Mouse (Mus musculus) liver, embryonic 14.5 days (tissue): Measurements from ENCODE around the gene Fhod1.

Experiments used
- CTCF ChIP-seq: IDR thresholded peaks from 2 replicates; pipeline ENCODE4 v1.5.1; 2016; ENCODE audit warnings: antibody characterized with exemption, low read depth, control low read depth
- EP300 ChIP-seq: IDR thresholded peaks from 2 replicates; pipeline ENCODE4 v1.6.1; 2016; ENCODE audit warnings: antibody characterized with exemption, low read depth

DNA sequence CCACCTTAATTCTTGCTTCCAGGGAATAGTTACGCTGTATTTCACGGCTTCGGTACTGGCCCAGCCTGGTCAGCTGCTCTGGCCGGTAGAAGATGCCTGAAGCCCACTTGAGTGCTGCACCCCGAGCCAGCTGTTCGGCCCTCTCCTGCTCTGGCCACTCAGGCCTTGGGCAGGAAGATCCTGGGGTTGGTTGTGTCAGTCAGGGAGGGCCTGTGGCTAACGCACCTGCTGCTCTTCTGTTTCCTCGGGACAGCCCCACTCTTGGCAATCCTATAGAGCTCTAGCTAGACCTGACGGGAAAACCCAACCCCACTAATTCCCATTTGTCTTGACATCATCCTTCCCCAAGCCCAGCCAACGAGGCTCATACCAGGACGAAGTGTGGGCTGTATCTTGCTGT lies 52.5 kb downstream of the Fhod1 start:
- TF ChIP-seq CTCF (no peak), EP300 (no peak)
